Mouse (Mus musculus) neural tube, embryonic 14.5 days (tissue): ENCODE results near the gene Gm5065. TPM values are rescaled to one million over a fixed set of nuclear protein-coding genes. Genes with fewer than 3 reads are reported as not detected.

Experiments used
- ATAC-seq: fragments of 200-750 bp; cut with Nextera tagmentation; 2 replicates; pipeline ENCODE4 v1.8.0; 2017; ENCODE audit warnings: low read depth, mild to moderate bottlenecking, moderate TSS enrichment, moderate library complexity
- H3K27ac ChIP-seq: fragments of 300-500 bp; sonication (generic); 2 replicates; pipeline ENCODE4 v1.5.1; 2014; ENCODE audit warnings: low read depth, mild to moderate bottlenecking, control low read depth, low read length, moderate library complexity, mixed read lengths
- H3K27me3 ChIP-seq: fragments of 300-500 bp; sonication (generic); 2 replicates; pipeline ENCODE4 v1.6.1; 2014; ENCODE audit warnings: low read length; ENCODE audit not compliant: control insufficient read depth, insufficient read depth
- H3K36me3 ChIP-seq: fragments of 300-500 bp; sonication (generic); 2 replicates; pipeline ENCODE4 v1.6.1; 2014; ENCODE audit warnings: low read length, mixed read lengths; ENCODE audit not compliant: control insufficient read depth, insufficient read depth
- H3K4me1 ChIP-seq: fragments of 300-500 bp; sonication (generic); 2 replicates; pipeline ENCODE4 v1.6.1; 2014; ENCODE audit warnings: low read length; ENCODE audit not compliant: control insufficient read depth, insufficient read depth
- H3K4me2 ChIP-seq: fragments of 300-500 bp; sonication (generic); 2 replicates; pipeline ENCODE4 v1.6.1; 2014; ENCODE audit warnings: mild to moderate bottlenecking, low read depth, low read length, control low read depth
- H3K4me3 ChIP-seq: fragments of 300-500 bp; sonication (generic); 2 replicates; pipeline ENCODE4 v1.5.1; 2014; ENCODE audit warnings: low read depth, low read length, control low read depth, mixed read lengths
- H3K9ac ChIP-seq: fragments of 300-500 bp; sonication (generic); replicated peaks from 2 replicates; pipeline ENCODE4 v1.6.1; 2014; ENCODE audit warnings: low read depth, mild to moderate bottlenecking, control low read depth, low read length, mixed read lengths
- H3K9me3 ChIP-seq: fragments of 300-500 bp; sonication (generic); 2 replicates; pipeline ENCODE4 v1.6.1; 2016; ENCODE audit warnings: low read length; ENCODE audit not compliant: control insufficient read depth
- WGBS: fragments of 180-500 bp; shearing (Covaris S2); extraction: QIAGEN DNeasy Blood & Tissue Kit; methylation state at CpG from one replicate; pipeline ENCODE4 v1.1.7; 2014; 5-methylcytosine and 5-hydroxymethylcytosine counted together
- polyA plus RNA-seq: library from polyadenylated mRNA; unstranded; fragments of >200 nt; fragmentation: Nextera tagmentation; extraction: Ambion mirVana; gene quantifications from 2 replicates; pipeline ENCODE4 v1.2.1, GENCODE M21; 2014

The Gm5065 gene
- polyA plus RNA-seq, result not detected in 2 replicates

DNA sequence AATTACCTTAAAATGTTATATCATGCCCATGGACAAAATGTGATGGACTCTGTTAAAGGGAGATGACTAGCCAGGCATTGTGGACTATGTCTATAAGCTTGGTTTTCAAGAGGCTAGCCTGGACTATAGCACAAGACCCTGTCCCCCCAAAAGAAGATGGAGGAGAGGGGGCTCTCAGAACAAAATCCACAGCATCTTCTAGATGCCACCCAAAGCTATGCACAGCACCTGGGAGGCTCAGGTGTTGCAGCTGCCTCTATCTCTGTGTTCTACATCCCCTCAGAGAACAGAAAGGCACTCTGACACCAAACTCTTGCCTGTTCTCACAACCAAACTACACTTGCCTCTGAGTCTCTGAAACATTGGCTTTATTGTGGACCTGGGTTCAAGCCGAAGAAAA lies at the start of gene Gm5065:
Gene Gm5065, plus strand, starts transcription at position 301 of the 400 bp plus-strand sequence.
- no peak within 1 kb of the TSS for H3K4me2 ChIP-seq
- no peak within 1 kb of the TSS for H3K4me3 ChIP-seq
- no peak within 1 kb of the TSS for H3K9ac ChIP-seq
- H3K36me3 ChIP-seq, result no peaks in the 10 kb centered on the region
- no peak for ATAC-seq
- no peaks in the 10 kb centered on the region for H3K27me3 ChIP-seq
- peaks cover 11% of the 10 kb centered on the region for H3K9me3 ChIP-seq
- H3K27ac ChIP-seq, result no peak within 1 kb of the TSS
- 77% methylated on average over 1 of the region's 1 CpGs for WGBS
- no peaks in the 10 kb centered on the region for H3K4me1 ChIP-seq

DNA sequence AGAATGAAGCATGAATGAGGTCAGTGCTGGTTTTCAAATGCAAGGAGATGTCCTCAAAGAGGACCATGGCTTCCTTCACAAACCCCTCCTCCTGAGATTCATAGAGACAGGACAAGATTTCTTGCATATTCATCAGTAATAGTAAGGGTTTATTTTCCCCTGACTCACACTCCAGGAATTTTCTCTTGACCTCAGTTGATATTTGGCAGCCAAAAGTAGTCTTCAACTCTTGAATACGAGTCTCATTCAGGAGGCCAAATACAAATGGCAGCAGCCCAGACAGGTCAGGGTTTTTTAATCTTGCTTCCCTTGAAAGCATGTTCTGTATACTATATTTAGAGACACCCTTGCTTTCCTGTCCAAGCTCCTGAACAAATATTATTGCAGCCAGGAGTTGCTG lies 22.8 kb upstream of the Gm5065 start:
- Histone ChIP-seq H3K27me3 (no peaks in the 10 kb centered on the region), H3K36me3 (no peaks in the 10 kb centered on the region), H3K4me3 (no peak overlapping the region), H3K4me2 (no peak overlapping the region), H3K4me1 (no peaks in the 10 kb centered on the region), H3K9me3 (peaks cover 13% of the 10 kb centered on the region), H3K27ac (no peak overlapping the region), H3K9ac (no peak overlapping the region)
- 78% methylated on average over 1 of the region's 1 CpGs for WGBS
- ATAC-seq, result no peak

DNA sequence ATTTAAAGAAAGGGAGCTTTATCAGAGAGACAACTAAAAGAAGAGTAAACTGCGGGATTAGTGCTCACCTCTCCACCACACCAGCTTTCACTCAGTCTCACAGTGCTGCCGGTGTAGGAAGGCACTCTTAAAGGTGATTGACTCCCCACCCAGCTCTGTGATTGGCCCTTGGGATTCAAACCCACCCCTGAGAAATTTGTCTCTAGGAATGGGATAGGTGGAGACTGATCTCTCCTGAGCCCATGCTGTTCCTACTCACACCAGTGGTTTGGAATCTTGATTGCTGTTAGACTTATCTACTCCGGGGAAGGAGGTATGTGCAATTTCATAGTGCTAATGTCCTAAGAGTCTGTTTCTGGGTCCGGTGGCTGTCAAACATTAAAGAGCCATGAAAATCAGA lies 598 bp downstream of the Gm5065 start, which contains the start of gene Nlrp2:
Gene Nlrp2, minus strand, starts transcription at position 101 of the 400 bp plus-strand sequence.
- no peak for ATAC-seq
- H3K9me3 ChIP-seq, result peaks cover 11% of the 10 kb centered on the region
- no peak within 1 kb of the TSS for H3K27ac ChIP-seq
- WGBS, result 86% methylated on average over 4 of the region's 4 CpGs
- H3K4me3 ChIP-seq, result no peak within 1 kb of the TSS
- no peaks in the 10 kb centered on the region for H3K4me1 ChIP-seq
- H3K27me3 ChIP-seq, result no peaks in the 10 kb centered on the region
- no peak within 1 kb of the TSS for H3K9ac ChIP-seq
- no peaks in the 10 kb centered on the region for H3K36me3 ChIP-seq
- no peak within 1 kb of the TSS for H3K4me2 ChIP-seq

DNA sequence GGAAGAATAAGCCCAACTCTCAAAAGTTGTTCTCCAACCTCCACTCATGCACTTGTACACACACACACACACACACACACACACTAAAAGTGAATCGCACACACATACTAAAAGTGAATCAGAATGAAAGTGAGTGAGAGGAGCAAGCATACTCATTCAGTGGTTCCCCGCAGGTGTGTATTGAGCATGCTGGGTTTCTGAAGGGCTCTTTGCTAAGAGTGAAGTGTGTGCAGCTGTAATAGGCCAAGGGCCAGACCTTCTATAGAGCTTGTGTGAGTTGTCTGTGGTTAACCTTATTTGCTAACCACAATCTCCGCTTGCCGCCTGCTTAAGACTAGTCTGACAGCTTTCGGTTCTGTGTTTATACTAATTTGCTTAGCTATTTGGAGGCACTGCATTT lies 13.3 kb downstream of the Gm5065 start:
- Histone ChIP-seq H3K4me3 (no peak overlapping the region), H3K9me3 (peaks cover 4% of the 10 kb centered on the region; the same call in 1 of the 2 replicates), H3K36me3 (no peaks in the 10 kb centered on the region), H3K9ac (no peak overlapping the region), H3K27me3 (no peaks in the 10 kb centered on the region), H3K27ac (no peak overlapping the region), H3K4me2 (no peak overlapping the region), H3K4me1 (no peaks in the 10 kb centered on the region)
- ATAC-seq, result no peak
- WGBS, result 95% methylated on average over 5 of the region's 5 CpGs

DNA sequence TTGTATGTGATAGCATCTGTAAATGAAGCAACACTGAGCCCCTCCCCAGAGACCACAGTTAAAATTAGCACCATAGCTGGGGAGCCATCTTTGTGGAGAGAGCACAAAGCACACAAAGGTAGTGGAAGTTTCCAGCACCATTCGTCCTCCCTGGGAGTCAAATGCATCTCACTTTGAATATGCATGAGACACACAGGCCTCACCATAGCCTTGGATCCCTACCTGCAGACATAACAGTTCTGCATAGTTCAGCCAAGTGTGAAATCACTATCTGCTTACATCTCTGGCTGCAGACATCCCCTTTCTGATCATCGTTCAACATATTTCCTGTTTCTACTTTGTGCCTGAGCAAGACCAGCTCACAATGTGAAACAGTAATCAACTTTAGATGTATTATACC lies 16.4 kb downstream of the Gm5065 start:
- H3K4me1 ChIP-seq, result no peaks in the 10 kb centered on the region
- no peaks in the 10 kb centered on the region for H3K27me3 ChIP-seq
- no peak overlapping the region for H3K9ac ChIP-seq
- no peak overlapping the region for H3K4me2 ChIP-seq
- H3K9me3 ChIP-seq, result peaks cover 4% of the 10 kb centered on the region; the same call in 1 of the 2 replicates
- H3K4me3 ChIP-seq, result no peak overlapping the region
- 78% methylated on average over 2 of the region's 2 CpGs for WGBS
- no peak for ATAC-seq
- no peak overlapping the region for H3K27ac ChIP-seq
- H3K36me3 ChIP-seq, result no peaks in the 10 kb centered on the region

DNA sequence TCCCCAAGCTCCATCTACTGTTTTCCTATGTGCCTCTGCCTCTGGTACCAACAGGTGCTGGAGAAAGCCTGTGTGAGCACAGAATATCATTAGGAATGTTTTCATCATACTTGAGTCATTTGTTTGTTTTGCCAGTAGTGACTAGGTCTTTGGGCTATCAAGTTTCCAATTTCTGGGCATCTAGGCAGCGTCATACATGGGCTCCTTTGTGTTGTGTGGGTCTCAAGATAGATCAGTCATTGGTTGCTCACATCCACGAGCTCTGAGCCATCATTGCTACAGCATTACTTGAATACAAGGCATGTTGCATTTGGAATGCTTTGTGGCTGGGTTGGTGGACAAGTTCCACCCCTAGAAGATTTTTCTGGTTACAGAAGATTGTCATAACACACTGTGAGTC lies 55.9 kb downstream of the Gm5065 start:
- Histone ChIP-seq H3K27me3 (no peaks in the 10 kb centered on the region), H3K4me2 (no peak overlapping the region), H3K9ac (no peak overlapping the region), H3K4me3 (no peak overlapping the region), H3K4me1 (no peaks in the 10 kb centered on the region), H3K27ac (no peak overlapping the region), H3K36me3 (no peaks in the 10 kb centered on the region), H3K9me3 (no peaks in the 10 kb centered on the region; the same call in 1 of the 2 replicates)
- ATAC-seq, result no peak
- 43% methylated on average over 2 of the region's 2 CpGs for WGBS

Other genes starting within 250 kb of the Gm5065 start
- gene Rfpl4, start 233.6 kb upstream of the Gm5065 start, polyA plus RNA-seq, result not detected in 2 replicates
- 1.2 TPM in 1 of 2 replicates, not detected in the other for gene Rasl2-9, start 224.6 kb upstream of the Gm5065 start, polyA plus RNA-seq
- 0.04 and 0.10 TPM in 2 replicates for gene Vmn1r55, start 200.9 kb upstream of the Gm5065 start, polyA plus RNA-seq
- not detected in 2 replicates for gene Vmn1r56, start 153.8 kb upstream of the Gm5065 start, polyA plus RNA-seq
- gene Vmn1r57, start 132.0 kb upstream of the Gm5065 start, polyA plus RNA-seq, result not detected in 2 replicates
- not detected in 2 replicates for gene Nlrp2, start 498 bp downstream of the Gm5065 start, polyA plus RNA-seq
- not detected in 2 replicates for gene Vmn1r58, start 62.9 kb downstream of the Gm5065 start, polyA plus RNA-seq
- gene Vmn1r59, start 106.2 kb downstream of the Gm5065 start, polyA plus RNA-seq, result not detected in 2 replicates
- gene Vmn2r28, start 143.4 kb downstream of the Gm5065 start, polyA plus RNA-seq, result not detected in 2 replicates
- not detected in 2 replicates for gene Vmn1r60, start 196.8 kb downstream of the Gm5065 start, polyA plus RNA-seq